Mouse (Mus musculus) left cerebral cortex, adult 18-20 months (tissue): ENCODE results near the gene Olfr711. TPM values are rescaled to one million over a fixed set of nuclear protein-coding genes. Genes with fewer than 3 reads are reported as not detected.
"Not testable (repeated sequence)": the region's sequence is repeated elsewhere in the genome, so short reads cannot be mapped to it uniquely, and the experiment has no call there.

Experiments
- DNase-seq, 2 experiments: peaks; one replicate each; pipeline ENCODE4 v3.0.0; 2021 to 2022; ENCODE audit warnings: low spot score in 2 of 2, mixed read lengths in 1 of 2
- long read RNA-seq, 2 experiments: library from polyadenylated mRNA; stranded (forward); transcript quantifications; one replicate each; pipeline ENCODE4 v2.0.0; 2021
- total RNA-seq, 2 experiments: library from RNA; stranded (reverse); gene quantifications; 2 replicates each; pipeline ENCODE4 v1.2.3; 2021

Gene Olfr711
- not detected for total RNA-seq
- long read RNA-seq, experiment 1, result 0 reads
- long read RNA-seq, experiment 2, result 0 reads

GRCm38 (mm10) chr7:106975353-106975752, at the start of gene Olfr711:
TSS of gene Olfr711 (minus strand) at chr7:106975453.
- DNase-seq, result no peak

- no peak for DNase-seq
These were observed 30.7 kb upstream of the Olfr711 start, which contains the start of gene Olfr2 for GRCm38 (mm10) chr7:107005972-107006371. TSS of gene Olfr2 (minus strand) at chr7:107006072.

GRCm38 (mm10) chr7:107004169-107004568, 28.9 kb upstream of the Olfr711 start:
- no peak for DNase-seq

- DNase-seq, result no peak
These were observed 25.5 kb upstream of the Olfr711 start for GRCm38 (mm10) chr7:107000798-107001197.

GRCm38 (mm10) chr7:106985236-106985635, 10.0 kb upstream of the Olfr711 start:
- DNase-seq, result no peak

GRCm38 (mm10) chr7:106967503-106967902, 7.8 kb downstream of the Olfr711 start:
- not testable (repeated sequence) for DNase-seq

GRCm38 (mm10) chr7:106963837-106964236, 11.4 kb downstream of the Olfr711 start, which contains the start of gene Olfr6:
TSS of gene Olfr6 (minus strand) at chr7:106963937.
- no peak for DNase-seq

GRCm38 (mm10) chr7:106948212-106948611, 27.0 kb downstream of the Olfr711 start, which contains the start of gene Olfr710:
TSS of gene Olfr710 (minus strand) at chr7:106948312.
- DNase-seq, result no peak

- no peak for DNase-seq
These were observed 43.1 kb downstream of the Olfr711 start, which contains the start of gene Olfr709-ps1 for GRCm38 (mm10) chr7:106932119-106932518. TSS of gene Olfr709-ps1 (minus strand) at chr7:106932219.

GRCm38 (mm10) chr7:106920961-106921360, 54.3 kb downstream of the Olfr711 start:
- DNase-seq, result not testable (repeated sequence)

Other genes with a start within 250 kb of the Olfr711 start
- not detected for gene Olfr697, start 233.0 kb downstream of the Olfr711 start, total RNA-seq
- gene Olfr698, start 220.1 kb downstream of the Olfr711 start, total RNA-seq, result not detected
- gene Olfr699, start 182.3 kb downstream of the Olfr711 start, total RNA-seq, result not detected
- gene Olfr700, start 166.6 kb downstream of the Olfr711 start, total RNA-seq, result not detected
- not detected for gene Olfr701, start 161.3 kb downstream of the Olfr711 start, total RNA-seq
- not detected for gene Olfr702, start 141.6 kb downstream of the Olfr711 start, total RNA-seq
- not detected for gene Olfr703, start 132.1 kb downstream of the Olfr711 start, total RNA-seq
- gene Olfr704, start 112.3 kb downstream of the Olfr711 start, total RNA-seq, result not detected
- not detected for gene Olfr705, start 98.6 kb downstream of the Olfr711 start, total RNA-seq
- gene Olfr706, start 87.3 kb downstream of the Olfr711 start, total RNA-seq, result not detected
- gene Olfr707, start 74.2 kb downstream of the Olfr711 start, total RNA-seq, result not detected
- not detected for gene Olfr1532-ps1, start 67.5 kb downstream of the Olfr711 start, total RNA-seq
- under 1 TPM in 1 of 2 experiments, not detected in 1; 0.07 TPM for gene Olfr709-ps1, start 43.2 kb downstream of the Olfr711 start, total RNA-seq
- not detected for gene Olfr710, start 27.1 kb downstream of the Olfr711 start, total RNA-seq
- gene Olfr6, start 11.5 kb downstream of the Olfr711 start, total RNA-seq, result not detected
- not detected for gene Olfr2, start 30.6 kb upstream of the Olfr711 start, total RNA-seq
- gene Olfr713, start 55.7 kb upstream of the Olfr711 start, total RNA-seq, result not detected
- not detected for gene Olfr714, start 95.5 kb upstream of the Olfr711 start, total RNA-seq
- not detected for gene Olfr17, start 117.8 kb upstream of the Olfr711 start, total RNA-seq
- gene Olfr715b, start 134.9 kb upstream of the Olfr711 start, total RNA-seq, result not detected
- gene Olfr715, start 155.6 kb upstream of the Olfr711 start, total RNA-seq, result not detected
- not detected for gene Olfr716, start 162.9 kb upstream of the Olfr711 start, total RNA-seq
- gene Nlrp14, start 191.5 kb upstream of the Olfr711 start, total RNA-seq, result not detected
- not detected for gene Rbmxl2, start 234.0 kb upstream of the Olfr711 start, total RNA-seq